ENCODE assay signal across 15 mouse cellular contexts in genomic region chr2:170739713-170740365, GRCm38 (mm10). TPM values are rescaled to one million over a fixed set of nuclear protein-coding genes. Genes with fewer than 3 reads are reported as not detected.
DNase-seq lines count a peak whose midpoint lies in the region; ATAC-seq lines count a peak whose summit lies in the region.
"Had no signal": no experiment of that assay in that cellular context is flagged by ENCODE, and none has a peak within 500 bp of the region (broad histone marks: within the 10 kb centered on the region; RNA-seq: fewer than 3 reads in every experiment).

No protein-coding gene starts in this region.

- H3K36me3 ChIP-seq in midbrain, embryonic 10.5 days, result peaks cover 6% of the 10 kb centered on the region; the same call in 1 of the 2 replicates
- no peaks in the 10 kb centered on the region for H3K36me3 ChIP-seq in midbrain, embryonic 16.5 days (ENCODE audit: control insufficient read depth, insufficient read depth, low read length)
- no peaks in the 10 kb centered on the region for H3K36me3 ChIP-seq in hindbrain, embryonic 11.5 days (ENCODE audit: control insufficient read depth, insufficient read depth, low read length)
- H3K36me3 ChIP-seq in midbrain, embryonic 13.5 days, result no peaks in the 10 kb centered on the region
- H3K36me3 ChIP-seq: heart, embryonic 15.5 days; liver, embryonic 13.5 days had no signal

- no peak for ATAC-seq in midbrain, embryonic 16.5 days
- no peak; the same call in 1 of the 2 replicates for ATAC-seq in hindbrain, embryonic 11.5 days (ENCODE audit: low FRiP score)
- peak; percentile 34; the same call in 1 of the 2 replicates for ATAC-seq in midbrain, embryonic 13.5 days

- 69% methylated on average over 8 of the region's 8 CpGs for WGBS in midbrain, embryonic 10.5 days
- 63% methylated on average over 8 of the region's 8 CpGs for WGBS in midbrain, embryonic 16.5 days
- 63% methylated on average over 8 of the region's 8 CpGs for WGBS in hindbrain, embryonic 11.5 days
- 63% methylated on average over 8 of the region's 8 CpGs for WGBS in midbrain, embryonic 13.5 days

- 0 out of 2 replicates have a peak, but pooled peaks cover 3% of the 10 kb centered on the region for H3K9me3 ChIP-seq in midbrain, embryonic 10.5 days (replicated peaks)
- no peaks in the 10 kb centered on the region for H3K9me3 ChIP-seq in midbrain, embryonic 16.5 days (replicated peaks; ENCODE audit: control insufficient read depth, low read length, poor library complexity, severe bottlenecking)
- H3K9me3 ChIP-seq in hindbrain, embryonic 11.5 days (ENCODE audit: control insufficient read depth, low read length), result no peaks in the 10 kb centered on the region
- no peaks in the 10 kb centered on the region for H3K9me3 ChIP-seq in midbrain, embryonic 13.5 days
- H3K9me3 ChIP-seq: heart, embryonic 15.5 days had no signal

- H3K4me2 ChIP-seq in midbrain, embryonic 16.5 days (ENCODE audit: low read length), result no peak overlapping the region
- no peak overlapping the region for H3K4me2 ChIP-seq in hindbrain, embryonic 11.5 days (replicated peaks; ENCODE audit: low read depth, low read length)
- no peak overlapping the region for H3K4me2 ChIP-seq in midbrain, embryonic 13.5 days (replicated peaks)
- H3K4me2 ChIP-seq: heart, embryonic 15.5 days; liver, embryonic 13.5 days had no signal

- no peak overlapping the region for H3K9ac ChIP-seq in midbrain, embryonic 16.5 days (ENCODE audit: low read depth, low read length)
- H3K9ac ChIP-seq in hindbrain, embryonic 11.5 days (ENCODE audit: low read depth, low read length), result no peak overlapping the region
- H3K9ac ChIP-seq in midbrain, embryonic 13.5 days (replicated peaks), result no peak overlapping the region
- H3K9ac ChIP-seq: heart, embryonic 15.5 days; liver, embryonic 13.5 days had no signal

- DNase-seq in midbrain, embryonic 10.5 days (ENCODE audit: low spot score), result no peak
- peak; percentile 29 for DNase-seq in hindbrain, embryonic 11.5 days (ENCODE audit: low spot score)
- DNase-seq in left cerebral cortex, adult 18-20 months (ENCODE audit: low spot score in 2 of 2), result no peak
- DNase-seq in layer of hippocampus, postnatal 36 days, result no peak
- no peak for DNase-seq in spleen, postnatal 4 days (ENCODE audit: low spot score in 2 of 2)
- DNase-seq: gastrocnemius, postnatal 14 days; kidney, adult 18-20 months; kidney, postnatal 4 days; liver, embryonic 13.5 days had no signal

- no peaks in the 10 kb centered on the region for H3K27me3 ChIP-seq in midbrain, embryonic 10.5 days (ENCODE audit: low read depth, poor library complexity, severe bottlenecking)
- no peaks in the 10 kb centered on the region for H3K27me3 ChIP-seq in midbrain, embryonic 16.5 days (ENCODE audit: control insufficient read depth, insufficient read depth, low read depth, low read length)
- no peaks in the 10 kb centered on the region for H3K27me3 ChIP-seq in hindbrain, embryonic 11.5 days (ENCODE audit: control insufficient read depth, insufficient read depth, low read length)
- no peaks in the 10 kb centered on the region for H3K27me3 ChIP-seq in midbrain, embryonic 13.5 days
- H3K27me3 ChIP-seq: CH12.LX; heart, embryonic 15.5 days; liver, embryonic 13.5 days had no signal

- peak overlapping the region; percentile 71 for H3K27ac ChIP-seq in midbrain, embryonic 10.5 days (replicated peaks)
- no peak overlapping the region for H3K27ac ChIP-seq in midbrain, embryonic 16.5 days (ENCODE audit: low read length)
- H3K27ac ChIP-seq in hindbrain, embryonic 11.5 days (ENCODE audit: low read depth, low read length), result no peak overlapping the region
- peak overlapping the region; percentile 68 for H3K27ac ChIP-seq in midbrain, embryonic 13.5 days
- H3K27ac ChIP-seq: heart, embryonic 15.5 days; liver, embryonic 13.5 days had no signal

- H3K4me1 ChIP-seq in midbrain, embryonic 10.5 days, result peaks cover 10% of the 10 kb centered on the region
- H3K4me1 ChIP-seq in midbrain, embryonic 16.5 days (ENCODE audit: control insufficient read depth, insufficient read depth, low read length), result peaks cover 8% of the 10 kb centered on the region
- no peaks in the 10 kb centered on the region for H3K4me1 ChIP-seq in hindbrain, embryonic 11.5 days (replicated peaks; ENCODE audit: control insufficient read depth, insufficient read depth, low read length)
- peaks cover 25% of the 10 kb centered on the region for H3K4me1 ChIP-seq in midbrain, embryonic 13.5 days (replicated peaks)
- H3K4me1 ChIP-seq: liver, embryonic 13.5 days had no signal

- no peak overlapping the region for H3K4me3 ChIP-seq in midbrain, embryonic 10.5 days
- no peak overlapping the region for H3K4me3 ChIP-seq in midbrain, embryonic 16.5 days (ENCODE audit: low read depth, low read length)
- H3K4me3 ChIP-seq in hindbrain, embryonic 11.5 days (ENCODE audit: low read depth, low read length), result no peak overlapping the region
- H3K4me3 ChIP-seq in midbrain, embryonic 13.5 days (replicated peaks), result no peak overlapping the region
- H3K4me3 ChIP-seq: erythroblast, embryonic 14.5 days; heart, embryonic 15.5 days; liver, embryonic 13.5 days had no signal

RNA-seq across cellular contexts. Expression of gene Dok5, which starts 8.2 kb away (rescaled TPM):
- polyA plus RNA-seq in midbrain, embryonic 10.5 days (2016; fragmentation: Nextera tagmentation; extraction: Ambion mirVana), result 12.4 and 17.8 TPM in 2 replicates
- polyA plus RNA-seq in midbrain, embryonic 16.5 days (2015; fragmentation: Nextera tagmentation; extraction: Ambion mirVana), result 50.4 and 57.8 TPM in 2 replicates
- 18.0 and 19.4 TPM in 2 replicates for polyA plus RNA-seq in hindbrain, embryonic 11.5 days (2014; fragmentation: Nextera tagmentation; extraction: Ambion mirVana)
- 41.1 and 42.7 TPM in 2 replicates for polyA plus RNA-seq in midbrain, embryonic 13.5 days (2015; fragmentation: Nextera tagmentation; extraction: Ambion mirVana)
- 10 to 100 TPM; 33.9 to 35.1 TPM for total RNA-seq in left cerebral cortex, adult 18-20 months (2021)
- total RNA-seq in layer of hippocampus, postnatal 36 days (2021), result 10 to 100 TPM; 14.6 to 15.6 TPM
- total RNA-seq: CH12.LX; monocyte, adult 5-6 weeks had no signal
- polyA plus RNA-seq: erythroblast, embryonic 14.5 days had no signal

Comparison
In these comparisons a context has a peak if more than half of its experiments do, and no peak if none do; other contexts are left out.
1. H3K27ac ChIP-seq: peak in midbrain, embryonic 10.5 days (single experiment) and midbrain, embryonic 13.5 days (single experiment); none in midbrain, embryonic 16.5 days (single experiment) and hindbrain, embryonic 11.5 days (single experiment).